Mouse (Mus musculus): ENCODE results near the gene Ppp1r27.

The Ppp1r27 gene

DNA sequence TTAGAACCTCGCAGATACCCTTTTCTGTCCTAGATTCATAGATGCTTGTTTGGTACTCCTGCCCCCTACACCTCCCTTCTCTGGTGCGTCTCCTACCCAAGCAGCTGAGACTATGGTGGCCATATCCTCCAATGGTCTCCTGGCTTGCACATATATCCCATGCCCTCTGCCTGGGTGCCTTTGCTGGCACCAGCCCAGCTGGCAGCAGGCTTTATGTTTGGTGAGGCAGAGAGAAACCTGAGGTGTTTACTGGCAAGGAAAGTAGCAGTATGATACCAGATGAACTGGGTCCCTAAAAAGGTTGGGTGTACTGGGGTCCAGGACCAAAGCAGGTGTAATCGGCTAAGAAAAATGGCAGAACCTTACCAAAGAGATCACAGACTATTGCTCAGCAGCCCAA lies 5.0 kb downstream of the Ppp1r27 start:
- no peak for DNase-seq (ENCODE audit: low spot score)

DNA sequence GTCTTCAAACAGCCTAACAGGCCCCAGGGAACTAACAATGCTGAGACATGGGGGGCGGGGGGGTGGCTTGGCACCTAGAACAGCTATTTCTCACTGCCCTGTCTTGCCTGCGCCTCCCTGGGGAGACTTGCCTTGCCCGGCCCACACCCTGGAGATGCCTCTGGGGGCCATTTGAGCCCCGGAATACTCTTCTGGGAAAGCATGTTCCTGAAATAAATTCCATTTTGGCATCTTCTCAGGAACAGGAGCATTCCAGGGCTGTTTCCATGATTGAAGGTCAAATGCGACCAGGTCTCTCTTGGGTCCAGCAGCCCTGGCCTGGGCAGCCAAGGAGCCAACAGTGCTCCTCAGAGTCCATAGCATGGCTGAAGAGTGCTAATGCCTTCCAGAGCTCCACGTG lies 8.6 kb downstream of the Ppp1r27 start:
- no peak for DNase-seq (ENCODE audit: low spot score)

DNA sequence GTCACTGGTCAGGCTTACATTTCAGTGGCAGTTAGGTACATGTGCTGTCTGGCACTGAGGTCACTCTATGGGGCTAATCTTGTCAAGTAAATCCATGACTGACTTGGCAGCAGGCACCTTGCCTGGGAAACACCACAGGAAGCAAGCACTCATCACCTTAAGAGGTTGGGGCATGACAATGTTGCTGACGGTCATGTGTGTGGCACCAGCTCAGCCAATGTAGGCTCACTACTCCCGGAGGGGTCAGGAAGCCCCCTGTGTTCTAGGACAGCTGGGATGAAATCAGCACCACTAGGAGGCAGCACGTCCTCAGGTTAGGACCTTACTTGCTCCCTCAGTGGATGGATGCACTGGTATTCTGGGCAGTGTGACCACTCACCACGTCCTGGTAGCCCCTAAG lies 9.0 kb downstream of the Ppp1r27 start:
- no peak for DNase-seq (ENCODE audit: low spot score)

GRCm38 (mm10) chr11:120539285-120540014 lies 11.5 kb downstream of the Ppp1r27 start:
- DNase-seq (ENCODE audit: low spot score): no peak

GRCm38 (mm10) chr11:120538955-120539284 lies 12.0 kb downstream of the Ppp1r27 start:
- no peak for DNase-seq (ENCODE audit: low spot score)

- no peak for DNase-seq (ENCODE audit: low spot score)
These were observed 12.4 kb downstream of the Ppp1r27 start for GRCm38 (mm10) chr11:120538485-120538884.

GRCm38 (mm10) chr11:120535804-120536203 lies 15.1 kb downstream of the Ppp1r27 start:
- DNase-seq (ENCODE audit: low spot score): no peak

- DNase-seq (ENCODE audit: low spot score): no peak
These were observed 15.8 kb downstream of the Ppp1r27 start for GRCm38 (mm10) chr11:120535145-120535544.

DNA sequence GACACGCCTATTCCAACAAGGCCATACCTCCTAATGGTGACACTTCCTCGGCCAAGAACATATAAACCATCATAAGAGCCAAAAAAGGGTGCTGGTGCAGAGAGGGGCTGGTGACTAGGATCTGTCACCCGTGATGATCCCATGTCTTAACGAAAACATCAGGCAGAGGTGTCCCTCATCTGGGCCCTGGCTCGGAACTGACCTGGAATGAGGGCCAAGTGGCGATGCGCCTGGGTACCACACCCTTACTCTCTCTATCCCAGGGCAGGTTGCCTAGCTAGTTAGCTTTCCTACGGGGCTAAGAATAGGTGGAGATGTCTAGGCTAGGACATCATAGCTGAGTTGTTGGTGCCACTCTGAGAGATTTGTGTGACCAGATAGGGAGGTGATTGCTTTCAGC lies 16.8 kb downstream of the Ppp1r27 start:
- no peak for DNase-seq (ENCODE audit: low spot score)

DNA sequence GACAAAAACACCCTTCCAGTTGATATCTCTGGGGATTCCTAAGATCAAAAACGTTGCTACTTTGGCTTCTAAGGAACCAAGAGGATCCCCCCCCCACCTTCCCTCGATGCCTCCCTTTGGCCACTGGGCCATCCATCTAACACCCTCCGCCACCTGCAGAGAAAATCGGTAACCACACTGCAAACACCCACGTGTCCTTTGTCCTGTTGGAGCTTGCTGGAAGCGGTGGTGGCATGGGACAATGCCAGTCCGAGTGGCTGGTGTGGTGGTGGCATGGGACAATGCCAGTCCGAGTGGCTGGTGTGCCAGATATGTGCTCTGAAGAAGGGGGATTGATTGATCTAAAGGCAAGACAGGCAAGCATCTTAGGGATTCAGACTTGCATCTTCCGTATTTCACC lies 19.3 kb downstream of the Ppp1r27 start:
- no peak for DNase-seq (ENCODE audit: low spot score)

DNA sequence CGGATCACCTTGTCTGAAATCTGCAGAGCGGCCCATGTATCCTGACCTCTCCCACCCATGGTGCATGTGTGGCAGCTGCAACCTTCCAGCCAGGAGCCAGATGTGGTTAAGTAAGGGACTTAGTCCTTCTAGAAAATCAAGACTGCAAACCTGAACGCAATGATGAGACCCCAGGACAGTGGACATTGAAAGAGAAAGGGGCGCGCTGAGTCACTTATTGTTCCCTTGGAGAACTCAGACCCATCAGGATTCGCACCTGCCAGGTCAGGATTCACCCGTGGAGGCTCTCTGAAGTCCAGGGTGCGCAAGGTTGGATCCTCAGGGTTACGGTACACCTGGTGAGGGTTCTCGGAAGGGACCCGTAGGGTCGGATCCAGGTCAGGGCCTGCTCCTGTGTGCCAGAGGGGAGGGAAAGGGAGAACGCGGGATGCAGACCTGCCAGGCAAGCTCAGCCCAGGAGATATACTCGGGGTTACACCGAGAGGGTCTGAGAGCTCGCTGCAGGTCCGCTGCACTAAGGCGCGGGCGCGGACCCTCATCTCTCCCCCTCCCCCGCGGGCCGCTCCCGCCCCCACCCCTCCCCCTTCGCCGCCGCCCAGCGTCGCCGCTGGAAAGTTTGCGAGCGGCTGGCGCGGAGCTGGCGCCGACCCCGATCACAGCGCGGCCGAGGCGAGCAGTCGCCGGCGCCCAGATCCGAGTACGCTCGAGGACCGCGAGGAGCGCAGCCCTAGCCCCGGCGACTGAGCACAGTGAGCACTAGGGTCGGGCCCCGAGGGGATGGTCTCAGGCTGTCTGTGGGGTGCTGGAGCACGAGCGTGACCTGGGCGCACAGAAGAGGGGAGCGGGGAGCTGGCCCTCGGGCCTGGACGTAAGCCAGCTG lies 20.6 kb downstream of the Ppp1r27 start, which contains the start of gene Gcgr:
Gcgr (plus strand) TSS at position 615 of the 880 bp plus-strand sequence.
- DNase-seq (ENCODE audit: low spot score): no peak

GRCm38 (mm10) chr11:120528903-120529302 lies 22.0 kb downstream of the Ppp1r27 start:
- DNase-seq (ENCODE audit: low spot score): no peak

GRCm38 (mm10) chr11:120527690-120528354 lies 23.1 kb downstream of the Ppp1r27 start:
- DNase-seq (ENCODE audit: low spot score): no peak

DNA sequence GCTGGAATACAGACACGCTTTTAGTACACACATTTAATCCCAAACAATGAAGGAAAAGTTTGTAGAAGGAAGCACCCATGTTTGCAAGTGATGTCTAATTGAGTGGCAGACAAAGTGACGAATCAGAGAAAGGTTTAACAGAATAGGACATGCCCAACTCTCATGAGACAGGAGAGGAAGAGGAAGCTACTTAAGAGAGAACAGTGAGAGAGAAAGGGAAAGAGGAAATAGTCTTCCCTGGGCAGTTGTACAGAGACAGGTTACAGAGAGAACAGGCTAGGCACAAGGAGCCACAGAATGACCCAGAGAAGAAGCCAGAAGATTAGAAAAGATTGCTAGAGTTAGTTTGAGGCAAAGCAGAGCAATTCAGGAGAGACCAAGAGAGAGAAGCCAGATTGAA lies 25.0 kb downstream of the Ppp1r27 start:
- no peak for DNase-seq (ENCODE audit: low spot score)

GRCm38 (mm10) chr11:120522581-120522980 lies 28.4 kb downstream of the Ppp1r27 start:
- DNase-seq (ENCODE audit: low spot score): no peak

- DNase-seq (ENCODE audit: low spot score): no peak
These were observed 29.9 kb downstream of the Ppp1r27 start for GRCm38 (mm10) chr11:120520967-120521540.

DNA sequence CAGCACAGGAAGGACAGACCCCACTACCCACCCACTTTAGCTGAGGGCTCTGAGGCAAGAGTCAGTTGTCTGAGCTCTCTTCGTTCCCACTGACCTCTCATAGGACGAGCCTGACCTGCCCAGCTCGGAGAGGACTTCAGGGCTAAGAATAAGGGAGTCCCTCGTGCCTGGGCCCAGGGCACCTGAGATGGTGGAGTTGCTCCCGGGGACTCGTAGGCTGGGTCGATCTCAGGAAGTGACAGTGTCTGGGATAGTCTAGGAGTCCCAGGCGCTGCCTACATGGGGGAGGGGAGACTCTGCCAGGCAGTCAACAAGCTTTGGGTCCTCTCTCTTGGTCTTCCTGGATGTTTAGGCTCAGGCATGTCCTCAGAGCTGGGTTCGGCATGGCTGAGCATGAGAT lies 30.4 kb downstream of the Ppp1r27 start:
- DNase-seq (ENCODE audit: low spot score): no peak

GRCm38 (mm10) chr11:120519738-120520137 lies 31.2 kb downstream of the Ppp1r27 start:
- no peak for DNase-seq (ENCODE audit: low spot score)

DNA sequence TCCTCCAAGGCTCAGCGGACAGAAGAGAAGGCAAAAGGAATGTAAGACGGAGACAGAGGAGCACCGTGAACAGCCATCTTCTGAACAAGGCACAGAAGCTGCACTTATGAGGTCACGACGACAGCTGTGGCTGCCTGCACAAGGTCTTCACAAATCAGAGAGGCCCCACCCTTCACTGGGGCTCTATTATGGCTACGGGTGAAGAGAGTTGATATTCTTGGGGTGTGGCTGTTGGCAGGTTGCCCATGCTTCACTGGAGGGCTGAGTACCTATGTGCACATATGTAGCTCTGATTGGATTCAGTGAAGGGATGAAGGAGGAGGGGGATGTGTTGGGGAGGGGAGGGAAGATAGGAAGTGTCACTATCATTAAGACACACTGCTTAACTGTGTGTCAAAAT lies 32.4 kb downstream of the Ppp1r27 start:
- DNase-seq (ENCODE audit: low spot score): no peak

DNA sequence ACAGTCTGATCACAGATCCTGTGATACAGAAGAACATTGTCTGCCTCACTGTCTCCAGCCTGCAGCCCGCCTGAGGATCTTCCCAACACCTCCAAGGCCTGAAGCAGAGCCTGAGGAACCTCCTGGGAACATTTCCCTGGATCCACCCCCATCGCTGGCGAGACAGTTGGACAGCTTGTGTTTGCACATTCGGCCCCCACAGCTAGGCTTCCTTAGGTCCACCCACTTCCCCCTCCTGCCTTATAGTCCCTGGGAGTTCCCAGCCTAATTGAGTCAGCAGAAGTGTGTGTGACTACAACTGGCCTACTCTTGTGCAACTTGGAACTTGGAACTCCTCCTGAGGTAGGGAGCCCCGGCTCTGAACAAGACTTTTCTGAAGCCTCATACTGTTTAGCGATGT lies 32.9 kb downstream of the Ppp1r27 start:
- DNase-seq (ENCODE audit: low spot score): peak; percentile 42

DNA sequence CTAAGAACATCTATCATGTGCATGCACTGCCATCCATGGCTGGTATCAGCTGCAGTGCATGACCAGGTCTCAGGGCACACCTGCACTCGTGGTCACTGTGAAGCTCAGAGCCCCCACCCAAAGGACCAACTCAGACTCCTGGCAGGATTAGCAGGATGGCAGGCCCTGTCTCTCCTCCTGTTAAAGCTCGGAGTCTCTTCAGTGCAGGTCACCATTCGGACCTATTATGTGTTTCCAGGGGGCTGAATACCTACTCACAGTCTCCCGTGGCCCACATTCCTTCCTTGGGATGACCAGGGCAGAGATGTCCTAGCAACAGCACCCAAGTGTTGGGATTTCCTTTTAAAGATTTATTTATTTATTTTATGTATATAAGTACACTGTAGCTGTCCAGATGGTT lies 33.8 kb downstream of the Ppp1r27 start:
- DNase-seq (ENCODE audit: low spot score): no peak

GRCm38 (mm10) chr11:120515611-120516010 lies 35.3 kb downstream of the Ppp1r27 start:
- DNase-seq (ENCODE audit: low spot score): peak; percentile 74

Measured in layer of hippocampus, adult 9-10 months (tissue).